Mouse (Mus musculus) adrenal gland (tissue): Measurements from ENCODE around the gene Ldb2.

Experiments used
- intact Hi-C: fragments of 180-260 bp; cut with DNase I; formaldehyde crosslinking; loops from one replicate; pipeline ENCODE4 v1.15.1; 2025

Gene Ldb2

DNA sequence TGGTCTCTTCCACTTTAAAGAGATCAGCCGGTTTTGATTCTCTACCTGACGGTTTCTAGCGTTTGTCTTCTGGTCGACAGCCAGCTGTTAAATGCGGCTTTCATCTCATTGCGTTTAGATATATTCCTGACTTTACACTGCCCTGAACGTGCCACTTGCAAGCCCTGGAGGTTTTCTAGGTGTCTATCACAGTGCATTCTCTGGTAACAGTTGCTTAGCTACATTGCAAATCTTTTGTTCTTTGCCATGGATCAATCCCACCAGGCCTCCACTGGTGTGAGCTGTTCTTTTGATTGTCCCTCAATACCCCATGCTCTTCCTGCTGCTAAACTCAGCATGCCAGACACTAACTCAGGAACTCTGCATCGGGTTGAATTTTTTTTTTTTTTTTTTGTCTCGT, 145.1 kb downstream of the Ldb2 start:
- intact Hi-C loops = loop anchor here (10.0 kb wide), 1 partner anchor 350 kb away; no protein-coding TSS in a partner anchor

DNA sequence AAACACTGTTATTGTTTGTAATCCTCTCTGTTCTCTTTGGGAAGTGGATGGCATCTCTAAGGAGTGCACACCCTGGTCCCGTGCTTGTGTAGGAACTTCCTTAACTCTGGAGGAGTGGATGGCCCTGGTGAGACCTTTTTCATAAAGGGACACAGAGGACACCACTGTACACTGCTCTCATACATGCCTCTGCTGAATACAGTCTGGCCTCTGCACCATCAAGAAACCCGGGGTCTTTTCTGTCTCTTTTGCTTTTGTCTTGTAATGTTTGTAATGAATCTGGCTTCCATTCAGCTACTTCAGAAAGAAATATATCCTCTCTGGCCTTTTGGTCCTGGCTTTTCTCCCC, 152.7 kb downstream of the Ldb2 start:
- intact Hi-C loops = no loop called here

DNA sequence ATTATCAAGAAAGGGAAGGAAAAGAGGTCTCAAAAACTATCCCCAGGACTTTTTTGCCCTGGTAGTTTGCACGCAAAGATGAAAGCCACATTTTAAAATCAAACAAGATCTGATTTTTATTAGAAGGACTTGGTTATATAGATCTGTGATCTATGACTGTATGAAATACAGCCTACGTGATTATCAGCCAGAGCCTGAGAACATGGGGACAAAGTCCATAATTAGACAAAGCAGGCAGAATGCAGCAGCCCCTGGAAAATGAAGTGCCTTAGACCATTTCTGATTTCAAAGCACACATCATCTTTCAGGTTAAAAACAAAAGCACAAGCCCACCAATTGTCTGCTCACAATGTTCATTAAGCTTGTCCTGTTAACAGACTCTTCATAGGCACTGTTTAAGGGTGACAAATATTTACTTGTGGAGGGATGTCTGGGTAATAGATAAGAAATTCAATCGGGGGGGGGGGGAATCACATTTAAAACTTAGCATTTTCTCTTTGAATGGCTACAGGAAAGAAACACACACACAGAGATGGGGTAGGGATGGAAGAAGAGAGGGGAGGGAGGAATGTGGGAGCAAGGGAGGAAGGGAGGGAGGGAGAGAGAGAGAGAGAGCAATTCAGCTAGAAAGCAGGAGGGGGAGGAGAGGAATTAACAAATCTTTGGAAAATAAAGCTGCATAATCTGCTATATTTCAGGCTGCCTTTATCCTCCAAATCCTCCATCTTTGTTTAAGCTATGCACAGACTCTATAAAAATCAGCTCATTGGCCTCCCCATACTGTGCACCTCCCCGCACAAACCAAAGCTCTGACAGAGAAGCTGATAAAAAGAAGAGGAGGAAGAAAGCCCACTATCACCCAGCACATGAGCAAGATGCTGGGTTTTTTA, 153.3 kb downstream of the Ldb2 start:
- intact Hi-C loops = no loop called here

DNA sequence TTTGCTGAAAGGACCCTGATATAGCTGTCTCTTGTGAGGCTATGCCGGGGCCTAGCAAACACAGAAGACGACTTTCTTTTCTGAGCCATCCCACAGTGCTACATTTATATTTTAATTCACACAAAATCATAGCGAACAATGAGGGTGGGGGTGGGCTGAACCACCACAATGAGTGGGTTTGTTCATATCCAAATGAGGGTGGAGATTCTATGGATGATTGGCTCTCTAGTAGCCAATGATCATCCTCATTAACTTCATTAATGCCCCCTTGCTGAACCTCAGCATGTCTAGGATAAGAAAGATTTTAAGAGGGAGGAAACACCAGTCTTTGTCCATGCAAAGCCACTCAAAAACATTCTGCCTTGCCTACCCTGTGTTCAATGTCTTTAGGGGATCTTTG, 156.4 kb downstream of the Ldb2 start:
- intact Hi-C loops = no loop called here

DNA sequence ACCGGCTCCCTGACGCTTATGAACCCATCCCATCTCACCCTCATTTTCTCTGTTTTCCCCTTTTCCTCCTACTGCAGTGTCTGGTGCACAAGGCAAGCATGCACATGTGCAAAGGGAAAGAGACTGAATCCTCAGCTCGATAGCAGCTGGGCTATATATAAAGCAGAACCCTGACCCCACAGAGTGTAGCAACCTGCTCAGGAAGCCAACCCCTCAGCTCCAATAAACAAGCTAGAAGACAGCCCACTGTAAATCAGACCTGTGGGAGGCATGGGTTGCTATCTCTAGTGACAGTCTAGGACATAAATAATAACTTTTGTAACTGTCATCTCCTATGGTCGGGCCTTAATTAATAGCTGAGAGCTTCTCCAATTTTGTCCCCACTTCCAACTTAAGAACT, 158.4 kb downstream of the Ldb2 start:
- intact Hi-C loops = no loop called here

DNA sequence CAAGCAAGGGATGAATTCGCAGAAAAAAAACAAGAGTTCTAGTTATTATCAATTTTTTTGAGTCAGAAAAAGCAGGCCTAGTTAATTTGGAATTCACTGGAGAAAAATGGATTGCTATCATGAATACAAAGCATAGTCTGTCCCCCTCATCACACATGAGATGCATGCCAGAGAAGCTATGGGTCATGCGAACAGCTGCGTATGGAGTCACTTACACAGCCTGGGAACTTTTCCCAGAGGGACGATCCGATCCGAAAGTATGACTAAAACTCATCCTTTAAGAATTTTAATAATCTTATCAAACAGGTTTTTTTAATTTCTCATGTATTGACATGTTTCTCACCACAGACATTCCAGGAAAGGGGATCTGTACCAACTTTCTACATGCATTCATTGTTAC, 163.9 kb downstream of the Ldb2 start:
- intact Hi-C loops = no loop called here

DNA sequence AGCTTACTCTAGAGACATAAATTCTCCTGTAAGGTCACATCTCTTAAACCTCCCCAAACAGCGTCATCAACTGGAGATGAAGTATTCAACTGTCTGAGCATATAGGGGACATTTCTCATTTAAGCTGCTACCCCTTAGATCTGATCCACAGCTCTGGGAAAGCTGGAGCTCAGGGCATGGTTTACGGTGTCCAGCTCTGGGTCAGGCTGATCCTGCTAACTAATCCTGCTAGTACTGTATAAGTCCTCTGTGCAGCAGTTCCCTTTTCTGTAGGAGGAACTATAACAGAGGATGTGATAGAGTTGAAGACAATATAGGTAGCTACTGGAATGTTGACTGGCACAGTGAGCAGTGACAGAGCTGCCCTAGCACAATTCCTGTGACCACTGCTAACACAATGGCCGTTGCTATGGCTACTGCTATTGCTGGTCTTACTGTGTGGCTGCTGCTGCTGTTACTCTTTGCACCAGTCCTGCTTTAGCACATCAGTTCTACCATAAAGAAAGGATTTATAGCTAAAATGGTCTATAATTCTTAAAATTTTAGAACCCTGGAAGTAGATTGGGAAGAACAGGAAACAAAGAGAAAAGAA, 170.3 kb downstream of the Ldb2 start:
- intact Hi-C loops = no loop called here

DNA sequence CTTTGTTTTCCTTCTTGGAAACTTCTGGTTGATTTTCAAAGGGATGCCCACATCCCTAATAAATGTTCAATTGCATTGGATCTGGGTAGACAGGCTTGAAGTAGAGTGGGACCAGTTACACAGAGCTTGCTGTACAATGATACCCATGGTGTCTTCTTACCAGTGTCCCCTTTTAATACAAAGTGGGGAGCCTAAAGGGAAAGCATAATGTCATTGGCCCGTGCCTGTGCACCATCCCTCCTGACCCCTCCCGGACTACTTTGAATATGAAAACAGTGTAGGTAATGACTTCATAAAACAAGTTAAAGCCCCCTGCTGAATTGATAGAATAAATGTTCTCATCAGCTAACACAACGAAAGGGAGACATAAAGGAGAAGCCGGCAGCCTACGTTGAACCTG, 172.0 kb downstream of the Ldb2 start:
- intact Hi-C loops = no loop called here

DNA sequence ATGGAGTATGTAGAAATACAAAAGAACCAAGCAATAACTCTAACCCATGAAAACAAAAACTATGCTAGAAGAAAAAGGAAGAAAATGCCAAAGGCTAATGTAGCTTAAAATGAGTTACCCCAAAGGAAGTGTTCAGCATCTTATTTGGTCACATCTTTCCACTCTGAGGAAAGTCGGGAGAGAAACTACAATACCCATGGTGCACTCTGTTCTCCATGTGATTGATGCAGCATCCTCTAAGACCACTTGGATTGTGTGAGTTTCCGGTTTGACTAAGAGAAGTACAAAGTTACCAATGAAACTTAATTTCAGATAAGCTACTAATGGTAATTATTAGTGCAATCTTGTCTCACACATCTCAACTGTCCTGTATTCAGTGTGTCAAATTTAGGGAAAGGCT, 172.6 kb downstream of the Ldb2 start:
- intact Hi-C loops = no loop called here

DNA sequence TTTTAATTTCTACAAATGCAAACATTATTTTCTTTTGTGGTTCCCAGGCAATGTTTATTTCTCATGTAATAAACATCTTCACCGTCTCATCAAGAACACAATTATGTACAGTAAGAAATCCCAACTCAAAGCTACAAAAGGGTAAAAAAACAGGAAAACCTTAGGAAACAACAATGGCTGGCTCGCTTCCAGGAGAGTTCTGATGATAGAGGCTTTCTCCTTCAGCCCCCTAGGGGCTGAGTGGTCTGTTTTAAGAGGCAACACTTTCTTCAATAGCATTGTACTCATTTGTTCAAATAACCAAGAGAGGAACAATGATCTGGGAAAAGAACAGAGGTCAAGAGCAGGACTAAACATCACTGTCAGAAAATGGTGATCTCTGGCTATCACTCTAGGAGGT, 173.4 kb downstream of the Ldb2 start:
- intact Hi-C loops = no loop called here

DNA sequence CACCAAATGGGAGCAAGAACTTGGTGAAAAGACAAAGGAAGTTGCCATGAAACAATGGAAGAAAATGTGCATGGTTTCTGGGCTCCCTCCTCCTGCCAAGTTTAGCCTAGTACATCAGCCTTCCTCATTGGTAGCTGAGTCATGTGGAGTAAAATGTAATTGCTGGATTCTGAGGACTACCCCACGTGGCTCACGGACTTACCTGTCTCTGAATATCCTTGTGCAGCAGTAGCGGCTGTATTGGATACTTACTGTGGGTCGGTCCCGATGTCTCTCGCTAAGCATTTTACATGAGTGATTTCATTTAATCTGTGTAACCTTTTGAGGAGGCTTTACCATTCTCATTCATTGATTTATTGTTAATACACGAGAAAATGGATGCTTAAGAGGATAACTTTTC, 183.8 kb downstream of the Ldb2 start:
- intact Hi-C loops = no loop called here

DNA sequence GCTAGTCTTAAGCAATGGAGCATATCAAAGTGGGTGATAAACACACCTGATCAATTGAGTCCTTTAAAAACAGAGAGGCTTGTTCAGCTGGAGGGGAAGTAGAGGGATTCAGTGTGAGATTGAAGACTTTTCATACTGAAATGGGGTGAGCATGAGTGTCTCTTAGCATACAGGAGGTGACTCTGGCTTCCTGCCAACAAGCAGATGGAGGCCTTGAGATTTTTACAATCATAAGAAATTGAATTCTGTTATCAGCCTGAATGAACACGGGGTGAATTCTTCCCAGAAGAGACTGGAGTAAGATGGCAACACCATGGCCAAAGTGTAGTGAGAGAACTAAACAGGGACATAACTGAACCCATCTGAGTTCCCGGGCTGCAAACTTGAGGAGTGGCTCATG, 190.6 kb downstream of the Ldb2 start:
- intact Hi-C loops = no loop called here

DNA sequence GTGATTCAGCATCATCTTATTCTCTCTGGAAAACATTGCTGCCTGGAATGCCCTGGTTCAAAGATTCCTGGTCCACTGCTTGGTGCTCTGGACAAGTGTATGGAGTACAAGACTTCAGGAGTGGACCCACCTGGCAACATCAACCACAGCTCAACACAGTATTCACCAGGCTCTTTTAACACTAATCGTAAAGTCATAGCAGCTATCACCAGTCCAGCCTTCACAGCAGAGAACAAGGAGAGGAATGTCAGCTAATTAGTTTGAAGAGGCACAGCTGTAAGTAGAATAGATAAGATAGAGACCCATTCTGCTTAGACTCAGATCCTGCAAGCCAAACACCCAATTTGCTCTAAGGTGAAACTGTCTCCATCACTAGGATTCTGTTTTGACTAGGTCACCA, 198.1 kb downstream of the Ldb2 start:
- intact Hi-C loops = no loop called here

DNA sequence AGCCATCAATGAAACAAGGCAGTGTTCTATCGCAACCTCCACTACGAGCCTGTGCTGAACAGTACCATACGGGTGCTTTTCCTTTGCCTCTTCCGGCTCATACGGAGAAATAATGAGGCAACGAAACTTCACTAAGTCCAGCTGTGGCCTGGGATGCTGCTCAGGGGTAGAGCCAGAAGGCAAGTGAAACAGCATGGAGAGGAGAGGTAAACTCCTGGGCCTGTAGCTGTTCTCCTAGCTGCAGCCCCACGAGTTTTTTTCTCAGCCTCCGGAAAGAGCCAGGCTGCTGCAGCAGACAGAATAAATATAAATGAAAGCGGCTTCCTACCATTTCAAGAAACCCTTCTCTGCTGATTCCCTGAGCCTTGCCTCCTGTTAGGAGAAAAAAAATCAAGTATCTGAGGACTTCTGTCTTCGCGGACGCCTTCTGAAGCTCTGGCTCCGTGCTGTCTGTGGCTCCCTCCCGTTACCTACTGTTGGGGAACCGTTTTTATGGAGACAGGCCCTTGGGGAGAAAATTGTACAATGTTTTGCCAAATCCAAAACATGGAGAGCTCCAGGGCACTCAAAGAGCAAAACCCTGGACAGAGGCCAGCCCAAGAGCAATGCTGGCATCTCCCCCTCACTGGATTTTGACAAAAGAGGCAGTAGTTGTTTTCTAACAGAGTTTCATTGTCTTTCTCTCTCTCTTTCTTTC, 205.8 kb downstream of the Ldb2 start:
- intact Hi-C loops = no loop called here

DNA sequence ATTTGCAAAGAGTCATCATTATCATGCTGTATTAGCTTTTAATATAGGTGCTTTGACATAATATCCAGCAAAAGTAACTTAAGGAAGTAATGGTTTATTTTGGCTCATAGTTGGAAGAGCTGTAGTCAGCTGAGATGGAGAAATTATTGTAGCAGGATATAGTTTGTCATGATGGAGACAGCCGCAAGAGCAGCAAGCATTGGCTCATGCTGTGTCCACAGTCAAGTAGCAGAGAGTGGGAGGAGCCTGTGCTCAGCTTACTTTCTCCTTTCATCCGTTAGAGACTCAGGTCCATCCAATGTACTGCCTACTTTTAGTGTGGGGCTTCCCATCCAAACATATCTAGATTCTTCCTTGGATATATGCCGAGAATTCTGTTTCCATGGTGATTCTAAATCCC, 208.7 kb downstream of the Ldb2 start:
- intact Hi-C loops = no loop called here

DNA sequence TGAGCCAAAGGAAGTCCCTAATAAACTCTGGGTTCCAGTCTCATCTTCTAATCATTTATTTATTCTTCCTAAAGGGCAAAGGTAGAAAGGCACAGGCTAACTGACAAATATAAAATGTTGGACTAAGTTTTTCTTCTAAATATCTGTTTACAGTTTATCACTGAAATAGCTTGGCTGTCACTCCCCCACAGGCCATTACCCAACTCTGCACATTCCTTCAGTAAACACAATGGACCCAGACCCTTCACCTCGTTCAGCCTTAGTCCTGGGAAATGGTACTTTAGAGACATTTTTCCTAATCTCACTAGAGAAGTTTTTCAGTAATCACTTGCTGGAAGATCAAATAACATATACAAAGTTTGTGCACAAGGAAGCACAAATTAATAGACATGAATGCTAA, 210.2 kb downstream of the Ldb2 start:
- intact Hi-C loops = no loop called here

DNA sequence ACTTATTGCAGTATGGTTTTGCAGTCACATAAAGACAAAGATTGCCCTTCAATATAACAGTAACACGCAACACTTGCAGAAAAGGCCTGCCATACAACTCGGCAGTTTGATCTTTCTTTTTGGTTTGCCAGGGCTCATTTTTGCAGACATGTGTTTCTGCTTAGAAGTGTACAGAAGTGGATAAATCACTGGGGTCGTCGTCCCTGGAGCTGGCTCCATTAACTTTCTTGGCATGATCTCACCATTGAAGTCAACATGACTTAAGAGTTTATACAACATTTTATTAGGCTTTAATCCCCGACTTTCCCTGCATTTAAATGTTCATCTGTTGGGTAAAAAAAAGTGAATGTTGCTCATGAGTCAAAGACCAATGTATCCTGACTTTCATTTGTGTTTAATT, 212.9 kb downstream of the Ldb2 start:
- intact Hi-C loops = no loop called here

DNA sequence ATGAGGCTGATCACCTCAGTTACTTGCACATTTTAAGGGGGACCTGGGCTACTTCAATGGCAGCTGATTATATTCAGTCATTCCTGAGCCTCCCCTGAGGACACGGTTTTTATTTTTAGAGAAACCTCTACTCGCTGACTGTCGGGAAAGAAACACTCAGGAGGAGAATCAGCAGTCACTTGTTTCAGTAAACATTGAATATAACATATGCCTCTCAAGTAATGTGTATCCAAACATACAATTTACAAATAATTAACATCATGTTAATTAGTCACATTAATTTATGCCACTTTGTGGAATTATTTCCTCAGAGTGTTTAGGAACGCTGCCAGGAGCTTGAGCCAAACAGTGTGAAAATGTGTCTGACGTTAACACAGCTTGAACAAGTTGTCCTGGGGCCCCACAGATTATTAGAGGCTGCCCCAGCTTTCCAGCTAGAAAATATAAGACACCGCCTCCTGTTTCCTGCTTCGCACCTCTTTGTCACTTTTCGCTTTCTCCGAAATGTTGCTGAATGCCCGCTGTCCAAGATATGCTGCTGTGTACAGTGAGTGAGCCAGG, 219.5 kb downstream of the Ldb2 start:
- intact Hi-C loops = no loop called here

DNA sequence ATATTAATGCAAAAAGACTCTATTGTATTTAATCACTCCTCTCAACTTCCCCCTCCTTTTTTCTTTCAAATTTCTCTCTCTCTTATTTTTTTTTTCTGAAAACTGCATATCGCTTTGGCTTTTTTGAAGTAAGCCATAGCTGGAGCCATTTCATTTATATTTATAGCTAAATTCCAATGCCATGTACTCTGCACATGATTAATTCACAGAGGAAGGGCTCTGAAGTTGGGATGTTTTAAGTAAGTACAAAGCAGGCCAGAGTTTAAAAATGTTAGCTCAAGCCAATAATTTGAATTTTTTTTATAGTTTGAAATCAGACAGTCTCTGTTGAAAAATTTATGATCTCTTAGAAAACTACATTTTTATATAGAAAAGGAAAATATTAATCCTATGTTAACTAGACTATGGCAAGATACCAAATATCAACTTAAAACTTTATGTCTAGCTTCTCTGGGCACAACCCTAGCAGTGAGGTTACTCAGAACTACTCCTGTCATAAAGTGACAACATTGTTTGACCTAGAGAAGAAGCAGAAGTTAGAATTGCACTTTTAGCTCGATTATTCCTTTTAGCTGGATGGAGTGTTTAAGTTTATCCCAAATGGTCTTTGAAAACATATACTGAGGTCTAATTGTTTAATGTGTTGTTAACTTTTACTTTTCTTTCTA, 222.7 kb downstream of the Ldb2 start:
- intact Hi-C loops = no loop called here

DNA sequence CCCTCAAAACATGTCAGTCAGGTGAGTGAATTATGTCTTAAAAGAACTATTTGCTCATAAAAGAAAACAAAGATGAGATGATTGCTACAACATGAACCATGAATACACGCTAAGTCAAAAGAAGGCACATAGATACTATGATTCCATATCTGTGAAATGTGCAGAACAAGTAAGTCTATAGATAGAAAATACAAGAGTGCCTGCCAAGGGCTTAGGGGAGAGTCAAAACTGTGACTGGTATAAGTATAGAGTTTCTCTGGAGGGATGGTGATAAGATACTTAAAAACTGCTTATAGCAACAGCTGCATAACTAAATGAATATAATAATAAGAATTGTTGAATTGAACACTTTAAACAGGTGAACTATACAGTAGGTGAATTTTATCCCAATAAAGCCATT, 224.8 kb downstream of the Ldb2 start:
- intact Hi-C loops = no loop called here

DNA sequence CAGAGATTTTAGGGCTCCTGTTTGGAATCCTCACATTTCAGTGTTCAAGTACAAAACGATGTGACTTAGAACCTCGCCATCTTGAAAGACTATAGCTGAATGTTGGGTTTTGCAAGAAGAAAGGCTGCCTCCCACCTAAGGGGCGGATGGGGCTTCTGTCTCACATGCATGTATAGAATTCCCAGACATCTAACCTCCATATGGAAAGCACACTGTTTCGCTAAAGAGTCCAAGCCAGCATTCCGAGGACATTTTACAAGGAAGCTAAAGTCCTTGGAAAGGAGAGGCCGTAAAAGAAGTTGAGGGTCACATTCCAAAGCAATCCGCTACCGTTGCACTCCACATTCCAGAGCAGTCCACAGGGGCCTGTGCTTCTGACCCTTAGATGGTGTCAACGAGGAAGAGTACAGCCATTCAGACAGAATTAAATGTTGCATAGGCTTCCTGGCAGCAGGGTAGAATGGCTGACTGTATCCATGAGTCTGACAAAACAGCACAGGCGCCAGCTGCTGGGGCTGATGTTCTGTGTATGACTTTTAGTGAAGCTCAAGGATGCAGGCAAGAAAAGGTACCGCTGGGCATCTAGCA, 245.6 kb downstream of the Ldb2 start:
- intact Hi-C loops = no loop called here
